Mouse (Mus musculus): Measurements from ENCODE around the gene Brox. TPM values are rescaled to one million over a fixed set of nuclear protein-coding genes. Genes with fewer than 3 reads are reported as not detected.

The Brox gene
- polyA plus RNA-seq, 1 experiment from 2014 or later = 35.5 TPM

GRCm38 (mm10) chr1:183264145-183265008 lies 32.7 kb downstream of the Brox start:
- no peaks in the 10 kb centered on the region for H3K9me3 ChIP-seq
- no peaks in the 10 kb centered on the region for H3K27me3 ChIP-seq (replicated peaks; ENCODE audit: low read depth, poor library complexity, severe bottlenecking)
- WGBS = 83% methylated on average over 13 of the region's 13 CpGs
- no peak overlapping the region for H3K4me3 ChIP-seq
- H3K4me1 ChIP-seq = 0 out of 2 replicates have a peak, but pooled peaks cover 7% of the 10 kb centered on the region
- H3K36me3 ChIP-seq (replicated peaks) = no peaks in the 10 kb centered on the region
- DNase-seq (ENCODE audit: low spot score) = no peak
- no peak overlapping the region for H3K27ac ChIP-seq (replicated peaks)

DNA sequence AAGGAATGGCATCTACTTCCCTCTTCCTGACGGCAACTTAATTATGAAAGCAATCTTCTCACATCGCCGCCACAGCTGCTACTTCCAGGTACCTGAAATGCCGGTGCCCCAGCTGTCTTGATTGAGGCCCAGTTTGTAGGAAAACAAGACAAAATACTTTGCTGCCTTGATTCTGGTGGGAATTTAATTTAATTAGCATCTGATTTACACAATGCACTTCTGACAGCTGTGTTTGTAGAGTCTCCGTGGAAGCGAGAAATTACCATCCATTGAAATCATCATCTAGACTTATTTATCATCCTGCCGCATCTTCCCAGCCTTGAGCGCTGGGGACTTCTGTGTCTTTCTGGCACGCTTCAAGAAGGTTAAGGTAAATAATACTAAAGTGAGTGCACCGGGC lies 44.5 kb downstream of the Brox start:
- 66% methylated on average over 10 of the region's 10 CpGs for WGBS
- Histone ChIP-seq H3K36me3 (replicated peaks) (no peaks in the 10 kb centered on the region), H3K9me3 (no peaks in the 10 kb centered on the region), H3K27me3 (replicated peaks; ENCODE audit: low read depth, poor library complexity, severe bottlenecking) (no peaks in the 10 kb centered on the region), H3K4me3 (no peak overlapping the region), H3K4me1 (peaks cover 14% of the 10 kb centered on the region), H3K27ac (replicated peaks) (no peak overlapping the region)
- DNase-seq (ENCODE audit: low spot score) = no peak

- Histone ChIP-seq H3K4me1 (peaks cover 14% of the 10 kb centered on the region), H3K27me3 (replicated peaks; ENCODE audit: low read depth, poor library complexity, severe bottlenecking) (no peaks in the 10 kb centered on the region), H3K36me3 (replicated peaks) (no peaks in the 10 kb centered on the region), H3K27ac (replicated peaks) (no peak overlapping the region), H3K4me3 (no peak overlapping the region), H3K9me3 (no peaks in the 10 kb centered on the region)
- no peak for DNase-seq (ENCODE audit: low spot score)
- 78% methylated on average over 2 of the region's 2 CpGs for WGBS
Measured at GRCm38 (mm10) chr1:183251818-183252217, 45.3 kb downstream of the Brox start.

DNA sequence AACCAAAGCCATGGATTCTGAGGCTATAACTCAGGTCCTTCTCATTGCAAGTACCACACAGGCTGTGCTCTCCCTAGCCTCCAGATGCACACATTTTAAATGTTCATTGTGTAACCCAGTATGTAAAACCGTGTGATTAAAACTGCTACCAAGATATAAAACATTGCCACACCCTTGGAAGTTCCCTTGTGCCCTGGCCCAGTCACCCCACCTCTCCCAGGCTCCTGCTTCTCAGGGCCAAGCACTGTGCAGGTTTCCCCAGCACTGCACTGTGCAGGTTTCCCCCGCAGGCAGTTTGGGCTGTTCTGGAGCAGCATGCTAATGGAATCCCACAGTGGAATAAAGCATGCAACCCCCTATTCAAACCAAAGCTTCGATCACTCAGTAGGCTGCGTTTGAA lies 46.5 kb downstream of the Brox start:
- no peak overlapping the region for H3K4me3 ChIP-seq
- no peak for DNase-seq (ENCODE audit: low spot score)
- H3K9me3 ChIP-seq = no peaks in the 10 kb centered on the region
- H3K4me1 ChIP-seq = peaks cover 14% of the 10 kb centered on the region
- 0 out of 2 replicates have a peak overlapping the region, but pooled peaks have one; percentile 32 for H3K27ac ChIP-seq (replicated peaks)
- H3K36me3 ChIP-seq (replicated peaks) = no peaks in the 10 kb centered on the region
- 71% methylated on average over 4 of the region's 4 CpGs for WGBS
- no peaks in the 10 kb centered on the region for H3K27me3 ChIP-seq (replicated peaks; ENCODE audit: low read depth, poor library complexity, severe bottlenecking)

- Histone ChIP-seq H3K4me1 (peaks cover 14% of the 10 kb centered on the region), H3K4me3 (no peak overlapping the region), H3K36me3 (replicated peaks) (no peaks in the 10 kb centered on the region), H3K27me3 (replicated peaks; ENCODE audit: low read depth, poor library complexity, severe bottlenecking) (no peaks in the 10 kb centered on the region), H3K27ac (replicated peaks) (no peak overlapping the region), H3K9me3 (no peaks in the 10 kb centered on the region)
- WGBS = 46% methylated on average over 1 of the region's 1 CpGs
- no peak for DNase-seq (ENCODE audit: low spot score)
Measured at GRCm38 (mm10) chr1:183248144-183248543, 48.9 kb downstream of the Brox start.

GRCm38 (mm10) chr1:183243293-183243692 lies 53.8 kb downstream of the Brox start:
- DNase-seq (ENCODE audit: low spot score) = no peak
- H3K36me3 ChIP-seq (replicated peaks) = no peaks in the 10 kb centered on the region
- no peaks in the 10 kb centered on the region for H3K27me3 ChIP-seq (replicated peaks; ENCODE audit: low read depth, poor library complexity, severe bottlenecking)
- H3K4me1 ChIP-seq = no peaks in the 10 kb centered on the region
- H3K27ac ChIP-seq (replicated peaks) = no peak overlapping the region
- WGBS = 74% methylated on average over 7 of the region's 7 CpGs
- H3K4me3 ChIP-seq = no peak overlapping the region
- no peaks in the 10 kb centered on the region for H3K9me3 ChIP-seq

DNA sequence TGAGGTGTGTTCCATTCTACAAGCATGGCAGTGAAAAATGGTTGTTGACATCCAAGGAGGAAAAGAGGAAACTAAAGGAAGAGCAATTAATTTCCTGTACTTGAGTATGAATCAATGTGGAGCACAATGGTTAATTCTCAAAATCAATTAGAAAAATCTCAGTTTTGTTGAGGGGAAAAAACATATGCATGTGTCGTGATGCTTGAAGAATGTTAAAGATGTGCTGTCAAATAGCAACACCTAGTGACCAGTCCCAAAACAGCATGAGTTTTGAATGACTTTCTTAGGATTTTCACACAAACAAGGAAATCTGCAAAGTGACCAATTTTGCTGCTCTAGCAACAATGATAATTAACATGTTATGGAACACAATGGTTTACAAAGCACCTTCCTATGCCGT lies 59.2 kb downstream of the Brox start:
- Histone ChIP-seq H3K9me3 (no peaks in the 10 kb centered on the region), H3K36me3 (replicated peaks) (no peaks in the 10 kb centered on the region), H3K27ac (replicated peaks) (no peak overlapping the region), H3K4me1 (no peaks in the 10 kb centered on the region), H3K27me3 (replicated peaks; ENCODE audit: low read depth, poor library complexity, severe bottlenecking) (0 out of 2 replicates have a peak, but pooled peaks cover 5% of the 10 kb centered on the region), H3K4me3 (no peak overlapping the region)
- WGBS = 35% methylated on average over 2 of the region's 2 CpGs
- DNase-seq (ENCODE audit: low spot score) = no peak

GRCm38 (mm10) chr1:183236460-183236859 lies 60.6 kb downstream of the Brox start:
- Histone ChIP-seq H3K27me3 (replicated peaks; ENCODE audit: low read depth, poor library complexity, severe bottlenecking) (0 out of 2 replicates have a peak, but pooled peaks cover 5% of the 10 kb centered on the region), H3K9me3 (no peaks in the 10 kb centered on the region), H3K36me3 (replicated peaks) (no peaks in the 10 kb centered on the region), H3K27ac (replicated peaks) (no peak overlapping the region), H3K4me3 (no peak overlapping the region), H3K4me1 (no peaks in the 10 kb centered on the region)
- WGBS = 87% methylated on average over 5 of the region's 5 CpGs
- no peak for DNase-seq (ENCODE audit: low spot score)

GRCm38 (mm10) chr1:183233679-183234174 lies 63.3 kb downstream of the Brox start:
- Histone ChIP-seq H3K9me3 (no peaks in the 10 kb centered on the region), H3K27me3 (replicated peaks; ENCODE audit: low read depth, poor library complexity, severe bottlenecking) (0 out of 2 replicates have a peak, but pooled peaks cover 8% of the 10 kb centered on the region), H3K27ac (replicated peaks) (no peak overlapping the region), H3K4me1 (peaks cover 5% of the 10 kb centered on the region), H3K4me3 (no peak overlapping the region), H3K36me3 (replicated peaks) (no peaks in the 10 kb centered on the region)
- DNase-seq (ENCODE audit: low spot score) = no peak
- 83% methylated on average over 11 of the region's 11 CpGs for WGBS

DNA sequence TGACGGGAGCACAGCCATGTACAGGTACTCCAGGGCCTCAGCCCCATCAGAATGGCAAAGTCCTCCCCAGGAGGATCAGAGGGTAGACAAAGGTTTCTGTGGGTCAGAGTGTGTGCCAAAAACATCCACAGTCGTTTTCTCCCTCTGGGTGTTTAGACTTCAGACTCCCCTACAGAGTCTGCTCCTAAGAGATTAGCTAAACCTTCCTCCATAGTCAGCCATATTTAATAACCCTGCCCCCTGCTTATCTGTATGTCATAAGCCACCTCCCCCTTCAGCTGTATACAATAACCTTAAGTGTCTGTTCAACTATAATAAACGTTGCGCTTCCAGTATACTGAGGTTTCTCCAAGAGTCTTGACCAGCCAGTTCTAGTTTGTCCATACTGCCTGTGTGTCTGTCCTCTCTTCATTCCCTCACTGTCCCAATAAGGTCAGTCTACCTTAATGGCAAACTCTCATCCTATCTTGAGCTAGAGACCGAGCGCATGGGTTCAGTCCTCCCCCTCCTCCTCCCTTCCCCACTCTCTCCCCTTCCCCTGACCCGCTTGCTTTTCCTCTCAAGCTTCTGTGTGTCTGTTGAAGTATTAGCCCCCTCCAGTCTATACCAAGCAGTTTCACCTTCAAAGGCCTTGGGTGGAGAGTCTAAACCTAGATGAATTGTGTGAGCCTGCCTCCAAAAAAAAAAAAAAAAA lies 63.9 kb downstream of the Brox start:
- Histone ChIP-seq H3K27ac (replicated peaks) (no peak overlapping the region), H3K27me3 (replicated peaks; ENCODE audit: low read depth, poor library complexity, severe bottlenecking) (0 out of 2 replicates have a peak, but pooled peaks cover 10% of the 10 kb centered on the region), H3K4me3 (no peak overlapping the region), H3K36me3 (replicated peaks) (no peaks in the 10 kb centered on the region), H3K9me3 (no peaks in the 10 kb centered on the region), H3K4me1 (peaks cover 9% of the 10 kb centered on the region)
- DNase-seq (ENCODE audit: low spot score) = no peak
- WGBS = 81% methylated on average over 7 of the region's 7 CpGs

DNA sequence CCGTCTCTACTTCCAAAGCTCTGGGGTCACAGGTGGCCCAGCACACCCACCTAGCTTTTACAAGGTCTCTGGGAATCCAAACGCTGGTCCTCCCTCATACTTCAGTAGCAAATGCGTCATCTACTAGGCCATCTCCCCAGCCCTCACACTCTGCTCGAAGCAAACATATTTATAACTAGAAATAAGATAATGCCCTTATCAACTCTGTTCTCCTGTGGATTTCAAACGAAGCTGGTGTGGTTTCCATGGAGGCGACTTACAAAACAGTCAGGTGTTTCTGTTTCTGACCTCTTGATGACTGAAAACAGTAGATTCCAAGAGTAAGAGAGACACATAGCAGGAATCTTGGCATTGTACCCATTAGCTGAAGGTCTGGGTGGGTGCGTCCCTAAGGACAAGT lies 69.6 kb downstream of the Brox start:
- H3K27me3 ChIP-seq (replicated peaks; ENCODE audit: low read depth, poor library complexity, severe bottlenecking) = 0 out of 2 replicates have a peak, but pooled peaks cover 5% of the 10 kb centered on the region
- no peak overlapping the region for H3K4me3 ChIP-seq
- H3K36me3 ChIP-seq (replicated peaks) = no peaks in the 10 kb centered on the region
- peaks cover 22% of the 10 kb centered on the region for H3K4me1 ChIP-seq
- no peak for DNase-seq (ENCODE audit: low spot score)
- WGBS = 87% methylated on average over 7 of the region's 7 CpGs
- no peak overlapping the region for H3K27ac ChIP-seq (replicated peaks)
- no peaks in the 10 kb centered on the region for H3K9me3 ChIP-seq
